ENCODE assay signal across 35 mouse cellular contexts in genomic region chr15:103542526-103542925, GRCm38 (mm10). TPM values are rescaled to one million over a fixed set of nuclear protein-coding genes. Genes with fewer than 3 reads are reported as not detected.
DNase-seq lines count a peak whose midpoint lies in the region; ATAC-seq and TF ChIP-seq lines count a peak whose summit lies in the region.
"Had no signal": no experiment of that assay in that cellular context is flagged by ENCODE, and none has a peak within 500 bp of the region (broad histone marks: within the 10 kb centered on the region; RNA-seq: fewer than 3 reads in every experiment).

No protein-coding gene starts in this region.

- TF ChIP-seq CTCF in kidney, postnatal 0 days (IDR thresholded peaks at IDR 0.05; ENCODE audit: low read depth), result no peak

- no peak overlapping the region for H3K27ac ChIP-seq in intestine, embryonic 14.5 days (ENCODE audit: low read depth)
- no peak overlapping the region for H3K27ac ChIP-seq in intestine, embryonic 15.5 days
- no peak overlapping the region for H3K27ac ChIP-seq in midbrain, embryonic 10.5 days (replicated peaks)
- H3K27ac ChIP-seq in midbrain, embryonic 11.5 days (ENCODE audit: low read depth, low read length), result no peak overlapping the region
- H3K27ac ChIP-seq in kidney, postnatal 0 days, result 0 out of 2 replicates have a peak overlapping the region, but pooled peaks have one; percentile 25
- H3K27ac ChIP-seq: embryonic facial prominence, embryonic 12.5 days; forebrain, embryonic 15.5 days; hindbrain, embryonic 14.5 days; limb, embryonic 10.5 days; limb, embryonic 15.5 days; liver, embryonic 13.5 days; neural tube, embryonic 15.5 days; stomach, postnatal 0 days had no signal

- H3K9ac ChIP-seq in intestine, embryonic 14.5 days (ENCODE audit: low read length), result no peak overlapping the region
- no peak overlapping the region for H3K9ac ChIP-seq in intestine, embryonic 15.5 days
- no peak overlapping the region for H3K9ac ChIP-seq in midbrain, embryonic 11.5 days (ENCODE audit: low read length)
- no peak overlapping the region for H3K9ac ChIP-seq in kidney, postnatal 0 days (ENCODE audit: low read depth, low read length)
- H3K9ac ChIP-seq: embryonic facial prominence, embryonic 12.5 days; forebrain, embryonic 15.5 days; heart, embryonic 12.5 days; hindbrain, embryonic 14.5 days; limb, embryonic 15.5 days; liver, embryonic 13.5 days; neural tube, embryonic 15.5 days had no signal

- H3K27me3 ChIP-seq in intestine, embryonic 14.5 days (replicated peaks; ENCODE audit: control insufficient read depth, insufficient read depth, low read length), result peaks cover 8% of the 10 kb centered on the region; the same call in 1 of the 2 replicates
- peaks cover 8% of the 10 kb centered on the region for H3K27me3 ChIP-seq in intestine, embryonic 15.5 days (replicated peaks)
- peaks cover 34% of the 10 kb centered on the region for H3K27me3 ChIP-seq in midbrain, embryonic 10.5 days (ENCODE audit: low read depth, poor library complexity, severe bottlenecking)
- no peaks in the 10 kb centered on the region for H3K27me3 ChIP-seq in midbrain, embryonic 11.5 days (ENCODE audit: control insufficient read depth, insufficient read depth, low read length)
- H3K27me3 ChIP-seq in kidney, postnatal 0 days (ENCODE audit: insufficient read depth, low read length), result no peaks in the 10 kb centered on the region

- H3K4me2 ChIP-seq in intestine, embryonic 14.5 days (ENCODE audit: low read length), result no peak overlapping the region
- H3K4me2 ChIP-seq in intestine, embryonic 15.5 days (replicated peaks), result no peak overlapping the region
- no peak overlapping the region for H3K4me2 ChIP-seq in midbrain, embryonic 11.5 days
- no peak overlapping the region for H3K4me2 ChIP-seq in kidney, postnatal 0 days (ENCODE audit: low read length)
- H3K4me2 ChIP-seq: embryonic facial prominence, embryonic 12.5 days; forebrain, embryonic 15.5 days; heart, embryonic 12.5 days; hindbrain, embryonic 14.5 days; limb, embryonic 15.5 days; liver, embryonic 13.5 days; neural tube, embryonic 15.5 days had no signal

- peak; percentile 32 for DNase-seq in intestine, embryonic 14.5 days (ENCODE audit: low spot score)
- DNase-seq in midbrain, embryonic 10.5 days (ENCODE audit: low spot score), result peak; percentile 9
- no peak for DNase-seq in midbrain, embryonic 11.5 days (ENCODE audit: low spot score, missing footprints)
- DNase-seq in kidney, postnatal 0 days (ENCODE audit: low spot score), result no peak
- DNase-seq in spleen, postnatal 36 days (ENCODE audit: low spot score in 2 of 2), result no peak
- DNase-seq in right cerebral cortex, postnatal 14 days, result no peak
- DNase-seq: adrenal gland, postnatal 14 days; cerebellum, adult 11 months; cerebellum, adult 9-10 months; cerebellum, postnatal 36 days; gastrocnemius, postnatal 25 days; heart, adult 18-20 months; heart, postnatal 4 days; layer of hippocampus, adult 9-11 months; liver, embryonic 13.5 days; lung, adult 18-20 months; lung, postnatal 4 days; midbrain, embryonic 14.5 days; retina, postnatal 1 day; right cerebral cortex, postnatal 25 days had no signal

- ATAC-seq in intestine, embryonic 14.5 days (replicated peaks; ENCODE audit: low FRiP score, low TSS enrichment, low read depth), result no peak
- ATAC-seq in intestine, embryonic 15.5 days, result no peak
- ATAC-seq in midbrain, embryonic 11.5 days (ENCODE audit: low FRiP score), result no peak
- ATAC-seq in kidney, postnatal 0 days (replicated peaks; ENCODE audit: low FRiP score, low read depth), result peak; percentile 33; the same call in 1 of the 2 replicates
- ATAC-seq: forebrain, embryonic 15.5 days; lung, postnatal 0 days had no signal

- H3K4me1 ChIP-seq in intestine, embryonic 14.5 days (replicated peaks; ENCODE audit: control insufficient read depth, insufficient read depth, low read length), result no peaks in the 10 kb centered on the region
- peaks cover 5% of the 10 kb centered on the region for H3K4me1 ChIP-seq in intestine, embryonic 15.5 days (replicated peaks)
- H3K4me1 ChIP-seq in midbrain, embryonic 10.5 days, result peaks cover 24% of the 10 kb centered on the region
- H3K4me1 ChIP-seq in midbrain, embryonic 11.5 days (ENCODE audit: control insufficient read depth, insufficient read depth, low read length), result peaks cover 10% of the 10 kb centered on the region
- H3K4me1 ChIP-seq in kidney, postnatal 0 days (replicated peaks; ENCODE audit: insufficient read depth, low read length), result peaks cover 5% of the 10 kb centered on the region
- H3K4me1 ChIP-seq: liver, embryonic 13.5 days had no signal

- no peaks in the 10 kb centered on the region for H3K9me3 ChIP-seq in intestine, embryonic 14.5 days (ENCODE audit: control insufficient read depth, low read length)
- no peaks in the 10 kb centered on the region for H3K9me3 ChIP-seq in intestine, embryonic 15.5 days
- H3K9me3 ChIP-seq in midbrain, embryonic 10.5 days (replicated peaks), result no peaks in the 10 kb centered on the region
- H3K9me3 ChIP-seq in midbrain, embryonic 11.5 days (ENCODE audit: control insufficient read depth, low read length), result no peaks in the 10 kb centered on the region
- H3K9me3 ChIP-seq in kidney, postnatal 0 days (replicated peaks; ENCODE audit: low read length), result no peaks in the 10 kb centered on the region
- H3K9me3 ChIP-seq: embryonic facial prominence, embryonic 12.5 days; forebrain, embryonic 15.5 days; G1E; heart, embryonic 12.5 days; limb, embryonic 10.5 days; limb, embryonic 15.5 days; liver, embryonic 13.5 days; megakaryocyte, embryonic 14.5 days; neural tube, embryonic 15.5 days had no signal

- H3K4me3 ChIP-seq in intestine, embryonic 14.5 days (ENCODE audit: low read depth, low read length), result no peak overlapping the region
- H3K4me3 ChIP-seq in intestine, embryonic 15.5 days (replicated peaks), result no peak overlapping the region
- H3K4me3 ChIP-seq in midbrain, embryonic 10.5 days, result no peak overlapping the region
- no peak overlapping the region for H3K4me3 ChIP-seq in midbrain, embryonic 11.5 days (ENCODE audit: low read depth, low read length)
- H3K4me3 ChIP-seq in kidney, postnatal 0 days (replicated peaks; ENCODE audit: low read depth, low read length), result no peak overlapping the region
- H3K4me3 ChIP-seq: embryonic facial prominence, embryonic 12.5 days; forebrain, embryonic 15.5 days; heart, embryonic 12.5 days; limb, embryonic 10.5 days; limb, embryonic 15.5 days; liver, embryonic 13.5 days; megakaryocyte, embryonic 14.5 days; neural tube, embryonic 15.5 days had no signal

- H3K36me3 ChIP-seq in intestine, embryonic 14.5 days (ENCODE audit: control insufficient read depth, insufficient read depth, low read length), result no peaks in the 10 kb centered on the region
- no peaks in the 10 kb centered on the region for H3K36me3 ChIP-seq in intestine, embryonic 15.5 days
- no peaks in the 10 kb centered on the region for H3K36me3 ChIP-seq in midbrain, embryonic 10.5 days
- no peaks in the 10 kb centered on the region for H3K36me3 ChIP-seq in midbrain, embryonic 11.5 days (ENCODE audit: control insufficient read depth, insufficient read depth, low read length)
- H3K36me3 ChIP-seq in kidney, postnatal 0 days (ENCODE audit: insufficient read depth, low read length), result no peaks in the 10 kb centered on the region
- H3K36me3 ChIP-seq: embryonic facial prominence, embryonic 12.5 days; forebrain, embryonic 15.5 days; G1E; heart, embryonic 12.5 days; limb, embryonic 10.5 days; limb, embryonic 15.5 days; liver, embryonic 13.5 days; neural tube, embryonic 15.5 days had no signal

RNA-seq across cellular contexts. Expression of gene Ppp1r1a, which starts 4.7 kb away (rescaled TPM):
- 11.6 and 12.3 TPM in 2 replicates for polyA plus RNA-seq in intestine, embryonic 14.5 days (2014; fragmentation: Nextera tagmentation; extraction: Ambion mirVana)
- polyA plus RNA-seq in intestine, embryonic 15.5 days (2015; fragmentation: Nextera tagmentation; extraction: Ambion mirVana), result 9.8 and 10.3 TPM in 2 replicates
- polyA plus RNA-seq in midbrain, embryonic 10.5 days (2016; fragmentation: Nextera tagmentation; extraction: Ambion mirVana), result 38.3 and 46.7 TPM in 2 replicates
- 56.4 and 62.7 TPM in 2 replicates for polyA plus RNA-seq in midbrain, embryonic 11.5 days (2014; fragmentation: Nextera tagmentation; extraction: Ambion mirVana)
- 85.5 and 93.2 TPM in 2 replicates for polyA plus RNA-seq in kidney, postnatal 0 days (2015; fragmentation: Nextera tagmentation; extraction: Ambion mirVana)
- polyA plus RNA-seq: G1E had no signal

RNA-seq across cellular contexts. Expression of gene Glycam1, which starts 22.4 kb away (rescaled TPM):
- polyA plus RNA-seq in intestine, embryonic 14.5 days (2014; fragmentation: Nextera tagmentation; extraction: Ambion mirVana), result not detected in 2 replicates
- polyA plus RNA-seq in intestine, embryonic 15.5 days (2015; fragmentation: Nextera tagmentation; extraction: Ambion mirVana), result not detected in 2 replicates
- polyA plus RNA-seq in midbrain, embryonic 10.5 days (2016; fragmentation: Nextera tagmentation; extraction: Ambion mirVana), result not detected in 2 replicates
- polyA plus RNA-seq in midbrain, embryonic 11.5 days (2014; fragmentation: Nextera tagmentation; extraction: Ambion mirVana), result not detected in 2 replicates
- polyA plus RNA-seq in kidney, postnatal 0 days (2015; fragmentation: Nextera tagmentation; extraction: Ambion mirVana), result not detected in 2 replicates
- polyA plus RNA-seq: embryonic facial prominence, embryonic 12.5 days; forebrain, embryonic 15.5 days; frontal cortex, adult 2 months; G1E; heart, embryonic 12.5 days; heart, postnatal 0 days; hindbrain, embryonic 14.5 days; limb, embryonic 10.5 days; limb, embryonic 15.5 days; liver, embryonic 13.5 days; lung, postnatal 0 days; midbrain, embryonic 14.5 days; neural tube, embryonic 15.5 days; thymus, postnatal 0 days had no signal

RNA-seq across cellular contexts. Expression of gene Pde1b, which starts 39.7 kb away (rescaled TPM):
- polyA plus RNA-seq in intestine, embryonic 14.5 days (2014; fragmentation: Nextera tagmentation; extraction: Ambion mirVana), result 6.8 and 7.1 TPM in 2 replicates
- 5.1 and 6.3 TPM in 2 replicates for polyA plus RNA-seq in intestine, embryonic 15.5 days (2015; fragmentation: Nextera tagmentation; extraction: Ambion mirVana)
- polyA plus RNA-seq in midbrain, embryonic 10.5 days (2016; fragmentation: Nextera tagmentation; extraction: Ambion mirVana), result 26.4 and 33.1 TPM in 2 replicates
- polyA plus RNA-seq in midbrain, embryonic 11.5 days (2014; fragmentation: Nextera tagmentation; extraction: Ambion mirVana), result 31.8 and 35.6 TPM in 2 replicates
- polyA plus RNA-seq in kidney, postnatal 0 days (2015; fragmentation: Nextera tagmentation; extraction: Ambion mirVana), result 3.5 and 3.9 TPM in 2 replicates

Comparison
In these comparisons a context has a peak if more than half of its experiments do, and no peak if none do; other contexts are left out.
1. DNase-seq: peak in intestine, embryonic 14.5 days (single experiment) and midbrain, embryonic 10.5 days (single experiment); none in midbrain, embryonic 11.5 days (single experiment), kidney, postnatal 0 days (single experiment), spleen, postnatal 36 days (0 of 2) and right cerebral cortex, postnatal 14 days (single experiment).